Mouse (Mus musculus): ENCODE data around the gene Lrcol1. TPM values are rescaled to one million over a fixed set of nuclear protein-coding genes. Genes with fewer than 3 reads are reported as not detected.

Lrcol1 gene
- polyA plus RNA-seq, 1 experiment from 2014 or later: not detected

GRCm38 (mm10) chr5:110385263-110385662 lies 40.7 kb downstream of the Lrcol1 start:
- peaks cover 12% of the 10 kb centered on the region for H3K4me1 ChIP-seq (replicated peaks)
- no peaks in the 10 kb centered on the region for H3K36me3 ChIP-seq (replicated peaks)
- WGBS (ENCODE audit: insufficient replicate concordance): 62% methylated on average over 4 of the region's 4 CpGs
- H3K9me3 ChIP-seq (replicated peaks): no peaks in the 10 kb centered on the region
- H3K9ac ChIP-seq: no peak overlapping the region
- H3K4me3 ChIP-seq (replicated peaks): no peak overlapping the region
- ATAC-seq (ENCODE audit: insufficient read depth): no peak
- H3K27ac ChIP-seq (replicated peaks): no peak overlapping the region
- peaks cover 32% of the 10 kb centered on the region for H3K27me3 ChIP-seq
- H3K4me2 ChIP-seq: no peak overlapping the region

- H3K9me3 ChIP-seq (replicated peaks): no peaks in the 10 kb centered on the region
- peak; percentile 56 for ATAC-seq (ENCODE audit: insufficient read depth)
- H3K9ac ChIP-seq: no peak overlapping the region
- peaks cover 12% of the 10 kb centered on the region for H3K4me1 ChIP-seq (replicated peaks)
- peak overlapping the region; percentile 70 for H3K4me2 ChIP-seq
- 4% methylated on average over 90 of the region's 90 CpGs for whole genome bisulfite sequencing (ENCODE audit: insufficient replicate concordance)
- peaks cover 32% of the 10 kb centered on the region for H3K27me3 ChIP-seq
- no peak overlapping the region for H3K27ac ChIP-seq (replicated peaks)
- peak overlapping the region; percentile 52 for H3K4me3 ChIP-seq (replicated peaks)
- no peaks in the 10 kb centered on the region for H3K36me3 ChIP-seq (replicated peaks)
These were observed 42.1 kb downstream of the Lrcol1 start for GRCm38 (mm10) chr5:110386371-110387330.

- Histone ChIP-seq H3K36me3 (replicated peaks) (no peaks in the 10 kb centered on the region), H3K27ac (replicated peaks) (no peak overlapping the region), H3K27me3 (peaks cover 32% of the 10 kb centered on the region), H3K4me1 (replicated peaks) (peaks cover 12% of the 10 kb centered on the region), H3K9me3 (replicated peaks) (no peaks in the 10 kb centered on the region), H3K9ac (no peak overlapping the region), H3K4me2 (peak overlapping the region; percentile 70), H3K4me3 (replicated peaks) (peak overlapping the region; percentile 52)
- WGBS (ENCODE audit: insufficient replicate concordance): 31% methylated on average over 8 of the region's 8 CpGs
- no peak for ATAC-seq (ENCODE audit: insufficient read depth)
These were observed 42.8 kb downstream of the Lrcol1 start for GRCm38 (mm10) chr5:110387332-110387731.

GRCm38 (mm10) chr5:110390631-110391030 lies 46.1 kb downstream of the Lrcol1 start:
- no peaks in the 10 kb centered on the region for H3K36me3 ChIP-seq (replicated peaks)
- H3K9ac ChIP-seq: no peak overlapping the region
- no peaks in the 10 kb centered on the region for H3K9me3 ChIP-seq (replicated peaks)
- WGBS (ENCODE audit: insufficient replicate concordance): 66% methylated on average over 4 of the region's 4 CpGs
- no peak overlapping the region for H3K4me3 ChIP-seq (replicated peaks)
- no peak for ATAC-seq (ENCODE audit: insufficient read depth)
- H3K4me2 ChIP-seq: no peak overlapping the region
- no peak overlapping the region for H3K27ac ChIP-seq (replicated peaks)
- H3K4me1 ChIP-seq (replicated peaks): peaks cover 20% of the 10 kb centered on the region
- H3K27me3 ChIP-seq: peaks cover 22% of the 10 kb centered on the region

GRCm38 (mm10) chr5:110392727-110393126 lies 48.2 kb downstream of the Lrcol1 start:
- ATAC-seq (ENCODE audit: insufficient read depth): no peak
- Histone ChIP-seq H3K4me3 (replicated peaks) (no peak overlapping the region), H3K9ac (no peak overlapping the region), H3K9me3 (replicated peaks) (no peaks in the 10 kb centered on the region), H3K36me3 (replicated peaks) (no peaks in the 10 kb centered on the region), H3K4me2 (no peak overlapping the region), H3K4me1 (replicated peaks) (0 out of 2 replicates have a peak, but pooled peaks cover 8% of the 10 kb centered on the region), H3K27me3 (peaks cover under 1% of the 10 kb centered on the region), H3K27ac (replicated peaks) (no peak overlapping the region)
- WGBS (ENCODE audit: insufficient replicate concordance): 66% methylated on average over 5 of the region's 5 CpGs

- H3K9me3 ChIP-seq (replicated peaks): no peaks in the 10 kb centered on the region
- no peak overlapping the region for H3K9ac ChIP-seq
- WGBS (ENCODE audit: insufficient replicate concordance): 60% methylated on average over 5 of the region's 5 CpGs
- no peak overlapping the region for H3K4me2 ChIP-seq
- H3K36me3 ChIP-seq (replicated peaks): no peaks in the 10 kb centered on the region
- H3K4me3 ChIP-seq (replicated peaks): no peak overlapping the region
- 0 out of 2 replicates have a peak, but pooled peaks cover 8% of the 10 kb centered on the region for H3K4me1 ChIP-seq (replicated peaks)
- peak; percentile 52 for ATAC-seq (ENCODE audit: insufficient read depth)
- no peak overlapping the region for H3K27ac ChIP-seq (replicated peaks)
- no peaks in the 10 kb centered on the region for H3K27me3 ChIP-seq
These were observed 50.6 kb downstream of the Lrcol1 start for GRCm38 (mm10) chr5:110395006-110395661.

GRCm38 (mm10) chr5:110401101-110401500 lies 56.6 kb downstream of the Lrcol1 start:
- no peaks in the 10 kb centered on the region for H3K9me3 ChIP-seq (replicated peaks)
- H3K4me2 ChIP-seq: no peak overlapping the region
- no peak overlapping the region for H3K9ac ChIP-seq
- WGBS (ENCODE audit: insufficient replicate concordance): 78% methylated on average over 8 of the region's 8 CpGs
- ATAC-seq (ENCODE audit: insufficient read depth): no peak
- H3K36me3 ChIP-seq (replicated peaks): no peaks in the 10 kb centered on the region
- H3K4me3 ChIP-seq (replicated peaks): no peak overlapping the region
- no peaks in the 10 kb centered on the region for H3K27me3 ChIP-seq
- no peak overlapping the region for H3K27ac ChIP-seq (replicated peaks)
- peaks cover 2% of the 10 kb centered on the region; the same call in 1 of the 2 replicates for H3K4me1 ChIP-seq (replicated peaks)

GRCm38 (mm10) chr5:110402557-110402956 lies 58.0 kb downstream of the Lrcol1 start:
- Histone ChIP-seq H3K4me1 (replicated peaks) (peaks cover 8% of the 10 kb centered on the region; the same call in 1 of the 2 replicates), H3K27ac (replicated peaks) (no peak overlapping the region), H3K4me3 (replicated peaks) (no peak overlapping the region), H3K9me3 (replicated peaks) (no peaks in the 10 kb centered on the region), H3K36me3 (replicated peaks) (no peaks in the 10 kb centered on the region), H3K4me2 (no peak overlapping the region), H3K27me3 (no peaks in the 10 kb centered on the region), H3K9ac (no peak overlapping the region)
- no peak for ATAC-seq (ENCODE audit: insufficient read depth)
- 63% methylated on average over 2 of the region's 2 CpGs for WGBS (ENCODE audit: insufficient replicate concordance)

GRCm38 (mm10) chr5:110403931-110404330 lies 59.4 kb downstream of the Lrcol1 start:
- Histone ChIP-seq H3K9me3 (replicated peaks) (no peaks in the 10 kb centered on the region), H3K27ac (replicated peaks) (no peak overlapping the region), H3K9ac (no peak overlapping the region), H3K4me3 (replicated peaks) (no peak overlapping the region), H3K4me2 (no peak overlapping the region), H3K27me3 (no peaks in the 10 kb centered on the region), H3K36me3 (replicated peaks) (no peaks in the 10 kb centered on the region), H3K4me1 (replicated peaks) (peaks cover 8% of the 10 kb centered on the region; the same call in 1 of the 2 replicates)
- no peak for ATAC-seq (ENCODE audit: insufficient read depth)
- WGBS (ENCODE audit: insufficient replicate concordance): 57% methylated on average over 3 of the region's 3 CpGs

Measured in liver, embryonic 15.5 days (tissue).